Mouse (Mus musculus) intestine, embryonic 16.5 days (tissue): ENCODE data around the gene Sgf29. TPM values are rescaled to one million over a fixed set of nuclear protein-coding genes. Genes with fewer than 3 reads are reported as not detected.
A peak's percentile ranks its signal among the peaks of the same experiment; 100 is the strongest.

Experiments used
- ATAC-seq: fragments of 200-750 bp; cut with Nextera tagmentation; 2 replicates; pipeline ENCODE4 v1.8.0; 2017; ENCODE audit warnings: moderate TSS enrichment, moderate library complexity
- H3K27ac ChIP-seq: fragments of 300-500 bp; sonication (generic); 2 replicates; pipeline ENCODE4 v1.5.1; 2014; ENCODE audit warnings: mild to moderate bottlenecking, low read length
- H3K27me3 ChIP-seq: fragments of 300-500 bp; sonication (generic); replicated peaks from 2 replicates; pipeline ENCODE4 v1.6.1; 2014; ENCODE audit warnings: low read length, control low read depth, mixed read lengths; ENCODE audit not compliant: control insufficient read depth, insufficient read depth
- H3K36me3 ChIP-seq: fragments of 300-500 bp; sonication (generic); 2 replicates; pipeline ENCODE4 v1.6.1; 2014; ENCODE audit warnings: low read length, control low read depth; ENCODE audit not compliant: control insufficient read depth, insufficient read depth
- H3K4me1 ChIP-seq: fragments of 300-500 bp; sonication (generic); 2 replicates; pipeline ENCODE4 v1.6.1; 2014; ENCODE audit warnings: low read length, control low read depth, mixed read lengths; ENCODE audit not compliant: control insufficient read depth, insufficient read depth
- H3K4me2 ChIP-seq: fragments of 300-500 bp; sonication (generic); 2 replicates; pipeline ENCODE4 v1.6.1; 2014; ENCODE audit warnings: low read depth, low read length, control low read depth
- H3K4me3 ChIP-seq: fragments of 300-500 bp; sonication (generic); 2 replicates; pipeline ENCODE4 v1.5.1; 2014; ENCODE audit warnings: mild to moderate bottlenecking, low read length
- H3K9ac ChIP-seq: fragments of 300-500 bp; sonication (generic); 2 replicates; pipeline ENCODE4 v1.6.1; 2014; ENCODE audit warnings: low read depth, low read length
- H3K9me3 ChIP-seq: fragments of 300-500 bp; sonication (generic); 2 replicates; pipeline ENCODE4 v1.6.1; 2016; ENCODE audit warnings: low read length, control low read depth; ENCODE audit not compliant: control insufficient read depth
- WGBS: fragments of 180-500 bp; shearing (Covaris S2); extraction: QIAGEN DNeasy Blood & Tissue Kit; methylation state at CpG from one replicate; pipeline ENCODE4 v1.1.7; 2014; 5-methylcytosine and 5-hydroxymethylcytosine counted together
- polyA plus RNA-seq: library from polyadenylated mRNA; unstranded; fragments of >200 nt; fragmentation: Nextera tagmentation; extraction: Ambion mirVana; gene quantifications from 2 replicates; pipeline ENCODE4 v1.2.1, GENCODE M21; 2015

Gene Sgf29
- polyA plus RNA-seq, 1 experiment from 2014 or later: 49.8 TPM

DNA sequence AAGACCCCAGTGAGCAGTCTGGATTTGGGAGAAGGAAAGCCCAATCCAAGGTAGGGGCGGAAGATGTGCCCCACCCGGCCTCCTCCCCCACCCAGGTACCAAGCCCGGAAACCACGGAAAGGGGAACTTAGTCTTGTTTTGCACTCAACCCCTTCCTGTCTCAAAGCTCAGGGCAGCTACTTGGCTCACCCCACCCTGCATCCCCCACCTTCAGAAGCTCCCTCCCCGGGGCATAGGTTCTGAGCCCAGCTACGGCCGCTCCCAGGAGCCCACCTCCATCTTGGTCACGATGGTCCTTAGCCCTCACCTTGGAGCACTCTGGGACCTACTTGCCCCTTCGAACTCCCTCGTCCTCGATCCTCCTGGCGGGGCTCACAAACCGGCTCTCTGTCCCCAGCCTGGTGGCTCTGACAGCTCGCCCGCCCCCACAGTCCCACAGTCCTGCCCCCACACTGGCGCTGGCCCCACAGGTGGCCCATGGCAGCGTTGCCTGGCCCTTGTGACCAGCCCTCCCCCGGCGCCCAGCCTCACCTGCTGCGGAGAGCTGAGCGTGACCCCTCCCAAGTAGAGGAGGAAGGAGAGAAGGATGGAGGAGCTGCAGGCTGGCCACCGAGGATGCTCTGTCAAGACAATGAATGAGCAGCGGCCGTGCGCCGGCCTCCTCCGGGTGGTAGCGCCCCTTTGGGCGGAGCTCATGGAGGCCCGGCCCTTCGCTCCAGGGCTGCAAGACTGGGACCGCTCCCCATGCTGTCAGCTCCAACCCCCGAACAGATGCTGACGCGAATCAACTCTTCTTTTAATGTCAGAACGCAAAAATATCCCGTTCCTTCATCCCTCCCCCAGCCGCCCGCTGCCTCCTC, 55.2 kb downstream of the Sgf29 start:
- Histone ChIP-seq H3K9ac (peak overlapping the region; percentile 56), H3K4me1 (peaks cover 17% of the 10 kb centered on the region), H3K9me3 (no peaks in the 10 kb centered on the region), H3K4me2 (peak overlapping the region; percentile 61), H3K4me3 (peak overlapping the region; percentile 41), H3K36me3 (no peaks in the 10 kb centered on the region), H3K27ac (no peak overlapping the region), H3K27me3 (peaks cover 11% of the 10 kb centered on the region; the same call in 1 of the 2 replicates)
- 3% methylated on average over 39 of the region's 39 CpGs for WGBS
- peak; percentile 72 for ATAC-seq

DNA sequence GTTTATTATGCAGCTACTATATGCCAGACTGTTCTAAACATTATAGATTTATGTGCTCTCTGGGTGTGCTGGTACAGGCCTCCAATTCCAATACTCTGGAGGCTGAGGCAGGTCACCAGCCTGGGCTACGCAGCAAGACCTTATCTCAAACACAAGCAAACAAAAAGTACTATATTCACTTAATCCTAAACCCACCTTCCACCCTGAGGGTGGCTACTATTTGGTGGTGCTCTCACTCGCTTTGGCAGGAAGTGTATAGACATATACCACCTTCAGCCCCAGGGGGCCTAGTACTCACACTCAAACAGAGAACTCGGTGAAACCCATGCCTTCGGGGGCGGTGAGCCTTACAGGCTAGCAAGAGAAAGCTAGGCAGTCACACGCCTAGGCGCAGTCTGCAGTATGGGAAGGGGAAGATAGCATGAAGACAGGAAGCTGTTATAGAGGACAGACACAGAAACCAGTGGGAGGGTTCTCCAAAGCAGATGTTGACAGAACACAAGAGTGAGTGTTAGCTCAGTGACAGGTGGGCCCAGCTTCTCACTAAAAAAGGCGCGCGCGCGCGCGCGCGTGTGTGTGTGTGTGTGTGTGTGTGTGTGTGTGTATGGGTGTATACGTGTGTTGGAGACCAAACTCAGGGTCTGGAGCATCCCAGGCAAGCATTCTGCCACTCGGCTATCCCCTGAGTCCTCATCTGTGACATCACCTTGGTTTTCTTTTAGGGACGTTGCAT, 58.5 kb downstream of the Sgf29 start, which contains the start of gene Coro1a:
Gene Coro1a, minus strand, starts transcription at position 346 of the 733 bp plus-strand sequence.
- Histone ChIP-seq H3K9ac (no peak within 1 kb of the TSS), H3K4me3 (no peak within 1 kb of the TSS), H3K36me3 (no peaks in the 10 kb centered on the region), H3K9me3 (no peaks in the 10 kb centered on the region), H3K4me2 (no peak within 1 kb of the TSS), H3K27me3 (peaks cover 11% of the 10 kb centered on the region; the same call in 1 of the 2 replicates), H3K27ac (no peak within 1 kb of the TSS), H3K4me1 (peaks cover 14% of the 10 kb centered on the region)
- ATAC-seq: no peak
- WGBS: 85% methylated on average over 19 of the region's 19 CpGs

DNA sequence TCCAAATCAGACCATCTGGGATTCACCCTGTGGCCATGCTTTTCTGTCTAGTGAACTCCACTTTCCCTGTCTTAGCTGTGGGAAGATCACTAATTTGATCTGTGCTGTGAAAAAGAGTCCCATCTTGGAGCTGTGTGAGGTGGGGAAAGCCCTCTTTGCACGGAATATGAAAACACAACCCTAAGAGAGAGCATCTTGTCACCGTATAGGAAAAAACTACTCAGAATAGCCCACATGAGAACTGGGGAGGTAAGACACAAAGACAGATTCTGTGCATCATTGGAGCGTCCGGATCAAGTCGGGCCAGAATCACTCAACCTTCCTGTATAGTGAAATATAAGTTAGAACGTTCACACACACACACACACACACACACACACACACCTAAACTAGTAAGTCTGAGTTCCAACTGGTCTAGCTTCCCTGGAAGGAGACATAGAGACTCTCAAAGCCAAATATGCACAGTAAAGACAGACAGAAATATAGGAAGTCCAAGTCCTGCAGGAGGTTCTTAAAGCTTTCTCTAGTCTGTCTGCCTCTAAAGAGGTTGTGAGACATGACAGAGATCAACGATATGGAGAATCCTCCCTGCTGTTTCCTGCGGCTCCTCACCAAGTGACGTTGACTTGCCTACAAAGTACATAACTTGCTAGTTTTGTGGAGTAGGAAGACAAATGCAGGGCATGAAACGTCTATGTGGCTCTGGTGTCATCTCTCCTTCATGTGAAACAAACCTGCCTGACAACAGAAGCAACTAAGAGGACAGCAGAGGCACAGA, 59.3 kb downstream of the Sgf29 start:
- Histone ChIP-seq H3K4me2 (no peak overlapping the region), H3K9me3 (no peaks in the 10 kb centered on the region), H3K9ac (no peak overlapping the region), H3K4me1 (peaks cover 14% of the 10 kb centered on the region), H3K4me3 (no peak overlapping the region), H3K27me3 (peaks cover 6% of the 10 kb centered on the region; the same call in 1 of the 2 replicates), H3K36me3 (no peaks in the 10 kb centered on the region), H3K27ac (no peak overlapping the region)
- 83% methylated on average over 10 of the region's 10 CpGs for WGBS
- no peak for ATAC-seq

DNA sequence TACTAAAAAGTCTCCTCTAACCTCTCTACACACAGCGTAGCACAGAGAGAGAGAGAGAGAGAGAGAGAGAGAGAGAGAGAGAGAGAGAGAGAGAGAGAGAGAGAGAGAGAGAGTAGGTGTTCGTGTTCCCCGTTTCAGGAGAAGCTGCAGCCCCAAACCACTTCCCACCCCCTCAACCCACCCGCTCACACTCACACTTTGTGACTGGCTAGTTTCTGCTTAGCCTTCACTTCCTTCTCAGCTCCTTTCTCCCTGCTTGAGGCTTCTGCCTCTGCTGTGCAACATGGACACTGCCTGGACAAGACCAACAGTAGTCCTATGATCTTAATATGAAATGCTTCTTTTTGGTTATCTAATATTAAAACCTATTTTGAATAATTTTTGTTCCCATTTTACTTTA, 61.2 kb downstream of the Sgf29 start:
- Histone ChIP-seq H3K27ac (no peak overlapping the region), H3K9me3 (no peaks in the 10 kb centered on the region), H3K4me2 (no peak overlapping the region), H3K4me1 (no peaks in the 10 kb centered on the region), H3K4me3 (no peak overlapping the region), H3K36me3 (no peaks in the 10 kb centered on the region), H3K27me3 (no peaks in the 10 kb centered on the region; the same call in 1 of the 2 replicates), H3K9ac (no peak overlapping the region)
- no peak for ATAC-seq
- WGBS: 71% methylated on average over 4 of the region's 4 CpGs

DNA sequence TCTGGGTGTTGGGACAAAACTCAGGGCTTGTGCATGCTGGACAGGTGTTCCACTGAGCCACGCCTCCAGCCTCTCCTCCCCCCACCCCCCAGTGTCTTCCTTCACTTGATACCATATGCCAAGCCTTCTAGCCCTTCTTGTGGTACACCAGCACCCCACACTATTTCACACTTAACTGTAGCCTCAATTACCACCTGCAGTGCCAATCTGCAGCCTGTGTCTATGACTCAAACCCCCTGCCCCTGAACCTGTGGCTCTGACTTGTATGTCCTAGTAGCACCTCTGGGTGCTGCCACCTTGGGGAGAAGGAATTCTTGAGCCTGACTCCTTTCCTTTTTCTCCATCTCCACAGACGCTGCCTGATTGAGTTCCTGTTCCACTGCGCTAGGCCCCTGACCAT, 62.8 kb downstream of the Sgf29 start:
- WGBS: 72% methylated on average over 3 of the region's 3 CpGs
- no peak overlapping the region for H3K4me3 ChIP-seq
- ATAC-seq: no peak
- H3K9me3 ChIP-seq: no peaks in the 10 kb centered on the region
- H3K36me3 ChIP-seq: no peaks in the 10 kb centered on the region
- H3K4me2 ChIP-seq: no peak overlapping the region
- H3K9ac ChIP-seq: no peak overlapping the region
- H3K4me1 ChIP-seq: no peaks in the 10 kb centered on the region
- H3K27me3 ChIP-seq: no peaks in the 10 kb centered on the region
- H3K27ac ChIP-seq: no peak overlapping the region

DNA sequence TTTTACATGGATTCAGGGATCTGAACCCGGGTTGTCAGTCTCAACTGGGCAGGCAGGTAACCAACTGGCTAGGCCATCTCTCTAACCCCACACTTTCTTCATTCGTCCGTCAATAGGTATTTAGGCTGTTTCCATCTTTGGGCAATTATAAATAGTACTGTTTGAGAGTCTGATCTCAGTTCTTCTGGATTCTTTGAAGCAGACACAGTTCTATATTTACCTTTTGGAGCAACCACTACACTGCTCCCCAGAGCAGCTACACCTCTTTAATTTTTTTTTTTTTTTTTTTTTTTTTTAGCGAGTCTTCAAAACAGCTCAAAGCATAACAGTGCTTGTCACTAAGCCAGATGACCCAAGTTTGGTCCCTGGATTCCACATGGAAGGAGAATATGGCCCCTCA, 66.6 kb downstream of the Sgf29 start:
- Histone ChIP-seq H3K4me2 (no peak overlapping the region), H3K9ac (no peak overlapping the region), H3K27ac (no peak overlapping the region), H3K9me3 (no peaks in the 10 kb centered on the region), H3K36me3 (no peaks in the 10 kb centered on the region), H3K27me3 (no peaks in the 10 kb centered on the region), H3K4me1 (no peaks in the 10 kb centered on the region), H3K4me3 (no peak overlapping the region)
- 86% methylated on average over 4 of the region's 4 CpGs for WGBS
- ATAC-seq: no peak

DNA sequence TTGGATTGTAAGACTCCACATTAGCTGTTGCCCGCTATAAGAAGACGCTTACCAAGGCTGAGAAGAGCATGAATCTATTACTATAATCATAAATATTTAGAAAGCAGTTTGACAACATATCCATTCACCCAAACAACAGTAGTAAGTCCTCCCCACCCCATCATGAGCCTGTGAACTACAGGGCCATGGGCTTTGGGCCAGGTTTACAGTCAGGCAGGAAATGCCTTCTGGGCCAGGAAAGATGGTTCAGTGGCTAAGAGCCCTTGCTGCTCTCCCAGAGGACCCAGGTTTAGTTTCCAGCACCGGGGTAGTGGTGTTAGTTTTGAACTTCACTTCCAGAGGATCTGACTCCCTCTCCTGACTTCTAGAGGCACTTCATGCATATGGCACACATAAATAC, 68.5 kb downstream of the Sgf29 start:
- H3K36me3 ChIP-seq: no peaks in the 10 kb centered on the region
- no peaks in the 10 kb centered on the region for H3K9me3 ChIP-seq
- whole genome bisulfite sequencing: 64% methylated on average over 3 of the region's 3 CpGs
- H3K4me1 ChIP-seq: no peaks in the 10 kb centered on the region
- no peaks in the 10 kb centered on the region for H3K27me3 ChIP-seq
- no peak overlapping the region for H3K27ac ChIP-seq
- no peak overlapping the region for H3K4me2 ChIP-seq
- no peak overlapping the region for H3K4me3 ChIP-seq
- H3K9ac ChIP-seq: no peak overlapping the region
- no peak for ATAC-seq

DNA sequence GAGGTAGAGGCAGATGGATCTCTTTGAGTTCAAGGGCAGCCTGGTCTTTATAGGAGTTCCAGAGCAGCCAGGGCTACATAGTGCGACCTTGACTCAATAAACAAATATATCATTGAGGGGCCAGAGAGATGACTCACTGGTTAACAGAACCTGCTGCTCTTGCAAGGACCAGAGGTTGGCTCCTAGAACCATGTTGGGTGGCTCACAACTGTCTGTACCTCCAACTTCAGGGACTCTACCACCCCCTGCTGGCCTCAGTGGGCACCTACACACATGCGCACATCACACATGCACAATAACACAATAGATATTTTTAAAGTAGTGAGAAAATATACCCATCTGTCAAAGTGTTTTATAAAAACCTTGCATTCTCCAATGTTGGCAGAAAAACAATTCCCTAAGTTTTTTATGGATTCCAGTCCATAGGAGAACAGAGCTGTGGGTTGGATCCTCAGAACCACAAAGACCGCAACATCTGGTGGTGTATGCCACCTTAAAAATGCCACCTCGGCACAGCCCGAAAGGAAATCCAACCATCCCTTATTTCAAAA, 69.8 kb downstream of the Sgf29 start:
- Histone ChIP-seq H3K27ac (no peak overlapping the region), H3K4me2 (no peak overlapping the region), H3K4me3 (no peak overlapping the region), H3K36me3 (no peaks in the 10 kb centered on the region), H3K27me3 (no peaks in the 10 kb centered on the region), H3K9me3 (no peaks in the 10 kb centered on the region), H3K4me1 (no peaks in the 10 kb centered on the region), H3K9ac (no peak overlapping the region)
- ATAC-seq: no peak
- 91% methylated on average over 5 of the region's 5 CpGs for WGBS

DNA sequence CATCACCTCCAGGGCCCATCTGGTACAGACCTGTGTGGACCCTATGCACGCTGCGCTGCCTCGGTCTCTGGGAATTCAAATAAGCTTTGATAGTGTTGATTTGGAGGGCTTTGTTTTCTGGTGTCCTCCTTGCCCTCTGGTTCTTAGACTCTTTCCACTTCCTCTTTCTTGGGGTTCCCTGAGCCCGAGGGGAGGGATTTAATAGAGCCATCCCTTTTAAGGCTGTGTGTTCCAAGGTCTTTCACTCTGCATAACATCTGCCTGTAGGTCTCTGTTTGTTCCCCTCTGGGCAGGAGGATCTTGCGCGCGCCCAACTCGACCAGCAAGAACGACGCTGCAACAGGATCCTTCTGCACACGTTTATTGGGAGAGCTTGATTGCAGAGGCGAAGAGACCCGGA, 72.5 kb downstream of the Sgf29 start:
- no peak for ATAC-seq
- Histone ChIP-seq H3K4me3 (no peak overlapping the region), H3K4me1 (no peaks in the 10 kb centered on the region), H3K4me2 (no peak overlapping the region), H3K27me3 (no peaks in the 10 kb centered on the region), H3K27ac (no peak overlapping the region), H3K36me3 (no peaks in the 10 kb centered on the region), H3K9ac (no peak overlapping the region), H3K9me3 (no peaks in the 10 kb centered on the region)
- WGBS: 89% methylated on average over 13 of the region's 13 CpGs
